Mouse (Mus musculus) ES-Bruce4 (cell line): ENCODE data around the gene Rflna. TPM values are rescaled to one million over a fixed set of nuclear protein-coding genes. Genes with fewer than 3 reads are reported as not detected.
A peak's percentile ranks its signal among the peaks of the same experiment; 100 is the strongest.

Experiments used
- H3K27ac ChIP-seq: 2 replicates; pipeline ENCODE4 v1.5.1; 2012; ENCODE audit warnings: low read length, inconsistent platforms; ENCODE audit not compliant: insufficient read depth
- H3K27me3 ChIP-seq: 2 replicates; pipeline ENCODE4 v1.6.1; 2012; ENCODE audit warnings: mild to moderate bottlenecking, low read length, inconsistent platforms; ENCODE audit not compliant: control insufficient read depth, poor library complexity, insufficient read depth, severe bottlenecking
- H3K36me3 ChIP-seq: 2 replicates; pipeline ENCODE4 v1.6.1; 2012; ENCODE audit warnings: inconsistent platforms, mild to moderate bottlenecking, low read length, moderate library complexity; ENCODE audit not compliant: control insufficient read depth, poor library complexity, insufficient read depth, severe bottlenecking
- H3K4me1 ChIP-seq: one replicate; pipeline ENCODE4 v1.8.1; 2011; ENCODE audit warnings: low read length; ENCODE audit not compliant: control insufficient read depth, insufficient read depth
- H3K4me3 ChIP-seq: 2 replicates; pipeline ENCODE4 v1.5.1; 2011; ENCODE audit warnings: low read depth, mild to moderate bottlenecking, low read length
- H3K9ac ChIP-seq: 2 replicates; pipeline ENCODE4 v1.6.1; 2012; ENCODE audit warnings: low read depth, mild to moderate bottlenecking, inconsistent platforms; ENCODE audit not compliant: poor library complexity, severe bottlenecking
- H3K9me3 ChIP-seq: replicated peaks from 2 replicates; pipeline ENCODE4 v1.6.1; 2012; ENCODE audit warnings: mild to moderate bottlenecking, low read length, inconsistent platforms; ENCODE audit not compliant: control insufficient read depth, poor library complexity, insufficient read depth, severe bottlenecking
- CTCF ChIP-seq: IDR thresholded peaks from one replicate; pipeline ENCODE4 v1.8.1; 2011; ENCODE audit warnings: low read depth, low read length
- EP300 ChIP-seq: IDR thresholded peaks from 2 replicates; pipeline ENCODE4 v1.6.1; 2011; ENCODE audit warnings: low read depth, low read length; ENCODE audit not compliant: insufficient read depth
- POLR2A ChIP-seq: IDR thresholded peaks from one replicate; pipeline ENCODE4 v1.8.1; 2011; ENCODE audit warnings: low read length; ENCODE audit not compliant: insufficient read depth
- polyA plus RNA-seq: library from polyadenylated mRNA; stranded (reverse); fragments of >200 nt; gene quantifications from 2 replicates; pipeline ENCODE4 v1.2.4, GENCODE M21; 2011; ENCODE audit warnings: low read depth; ENCODE audit not compliant: missing spikeins, insufficient read depth, insufficient read length

Rflna gene
- polyA plus RNA-seq, 1 experiment = 2.0 TPM

GRCm38 (mm10) chr5:125014497-125014896 is 11.5 kb downstream of the Rflna start:
- no peaks in the 10 kb centered on the region for H3K36me3 ChIP-seq
- H3K27me3 ChIP-seq = no peaks in the 10 kb centered on the region
- no peak overlapping the region for H3K27ac ChIP-seq
- H3K9ac ChIP-seq = no peak overlapping the region
- no peaks in the 10 kb centered on the region for H3K4me1 ChIP-seq
- H3K9me3 ChIP-seq = no peaks in the 10 kb centered on the region
- peak; percentile 95 for TF ChIP-seq CTCF
- TF ChIP-seq POLR2A = no peak
- no peak for TF ChIP-seq EP300
- no peak overlapping the region for H3K4me3 ChIP-seq

GRCm38 (mm10) chr5:125015066-125015465 is 12.0 kb downstream of the Rflna start:
- Histone ChIP-seq H3K9me3 (no peaks in the 10 kb centered on the region), H3K9ac (no peak overlapping the region), H3K4me1 (no peaks in the 10 kb centered on the region), H3K36me3 (no peaks in the 10 kb centered on the region), H3K27me3 (no peaks in the 10 kb centered on the region), H3K4me3 (no peak overlapping the region), H3K27ac (no peak overlapping the region)
- no peak for TF ChIP-seq EP300
- no peak for TF ChIP-seq CTCF
- TF ChIP-seq POLR2A = no peak

- Histone ChIP-seq H3K27me3 (no peaks in the 10 kb centered on the region), H3K4me1 (no peaks in the 10 kb centered on the region), H3K9ac (no peak overlapping the region), H3K27ac (no peak overlapping the region), H3K9me3 (no peaks in the 10 kb centered on the region), H3K4me3 (no peak overlapping the region), H3K36me3 (no peaks in the 10 kb centered on the region)
- no peak for TF ChIP-seq CTCF
- no peak for TF ChIP-seq POLR2A
- no peak for TF ChIP-seq EP300
These were observed 12.6 kb downstream of the Rflna start for GRCm38 (mm10) chr5:125015576-125015975.

GRCm38 (mm10) chr5:125016421-125017242 is 13.6 kb downstream of the Rflna start:
- Histone ChIP-seq H3K36me3 (no peaks in the 10 kb centered on the region), H3K27me3 (no peaks in the 10 kb centered on the region), H3K4me1 (no peaks in the 10 kb centered on the region), H3K9me3 (no peaks in the 10 kb centered on the region), H3K9ac (no peak overlapping the region), H3K4me3 (no peak overlapping the region), H3K27ac (no peak overlapping the region)
- TF ChIP-seq POLR2A (no peak), CTCF (no peak), EP300 (no peak)

GRCm38 (mm10) chr5:125017332-125017731 is 14.3 kb downstream of the Rflna start:
- Histone ChIP-seq H3K9me3 (no peaks in the 10 kb centered on the region), H3K4me1 (no peaks in the 10 kb centered on the region), H3K27me3 (no peaks in the 10 kb centered on the region), H3K36me3 (no peaks in the 10 kb centered on the region), H3K27ac (no peak overlapping the region), H3K4me3 (no peak overlapping the region), H3K9ac (no peak overlapping the region)
- TF ChIP-seq EP300 (no peak), CTCF (no peak), POLR2A (no peak)

- no peak for TF ChIP-seq EP300
- TF ChIP-seq POLR2A = no peak
- TF ChIP-seq CTCF = no peak
- Histone ChIP-seq H3K4me1 (no peaks in the 10 kb centered on the region), H3K9me3 (no peaks in the 10 kb centered on the region), H3K27ac (no peak overlapping the region), H3K4me3 (no peak overlapping the region), H3K9ac (no peak overlapping the region), H3K27me3 (no peaks in the 10 kb centered on the region), H3K36me3 (peaks cover 4% of the 10 kb centered on the region; the same call in 1 of the 2 replicates)
These were observed 16.1 kb downstream of the Rflna start for GRCm38 (mm10) chr5:125019099-125019498.
